Mouse (Mus musculus): ENCODE data around the gene Zc3h7b.
A peak's percentile ranks its signal among the peaks of the same experiment; 100 is the strongest.

The Zc3h7b gene

GRCm38 (mm10) chr15:81822631-81823030 lies 77.8 kb downstream of the Zc3h7b start:
- DNase-seq: no peak

- DNase-seq: no peak
Observed at GRCm38 (mm10) chr15:81824832-81825231, 80.0 kb downstream of the Zc3h7b start.

- no peak for DNase-seq
Observed at GRCm38 (mm10) chr15:81828426-81829207, 83.8 kb downstream of the Zc3h7b start.

- DNase-seq: no peak
Observed at GRCm38 (mm10) chr15:81829208-81829580, 84.3 kb downstream of the Zc3h7b start.

- no peak for DNase-seq
Observed at GRCm38 (mm10) chr15:81830530-81830929, 85.7 kb downstream of the Zc3h7b start.

- peak; percentile 94 for DNase-seq
Observed at GRCm38 (mm10) chr15:81831136-81831825, 86.4 kb downstream of the Zc3h7b start.

- DNase-seq: no peak
Observed at GRCm38 (mm10) chr15:81832219-81832618, 87.4 kb downstream of the Zc3h7b start.

GRCm38 (mm10) chr15:81833481-81833880 lies 88.6 kb downstream of the Zc3h7b start:
- DNase-seq: no peak

GRCm38 (mm10) chr15:81834171-81834841 lies 89.4 kb downstream of the Zc3h7b start:
- no peak for DNase-seq

- peak; percentile 69 for DNase-seq
Observed at GRCm38 (mm10) chr15:81835007-81835880, 90.4 kb downstream of the Zc3h7b start.

GRCm38 (mm10) chr15:81836124-81836821 lies 91.4 kb downstream of the Zc3h7b start:
- peak; percentile 93 for DNase-seq

GRCm38 (mm10) chr15:81836966-81837920 lies 92.4 kb downstream of the Zc3h7b start:
- DNase-seq: peak; percentile 67

- peak; percentile 69 for DNase-seq
Observed at GRCm38 (mm10) chr15:81838554-81839235, 93.8 kb downstream of the Zc3h7b start.

- DNase-seq: peak; percentile 96
Observed at GRCm38 (mm10) chr15:81839634-81840033, 94.8 kb downstream of the Zc3h7b start.

GRCm38 (mm10) chr15:81840306-81840705 lies 95.4 kb downstream of the Zc3h7b start:
- no peak for DNase-seq

GRCm38 (mm10) chr15:81842275-81842674 lies 97.4 kb downstream of the Zc3h7b start:
- DNase-seq: no peak

- DNase-seq: no peak
Observed at GRCm38 (mm10) chr15:81845033-81845625, 100.3 kb downstream of the Zc3h7b start.

GRCm38 (mm10) chr15:81845724-81846123 lies 100.9 kb downstream of the Zc3h7b start:
- DNase-seq: peak; percentile 76

Measured in kidney, adult 18-20 months (tissue).